Mouse (Mus musculus): Measurements from ENCODE around the gene Gnpat. TPM values are rescaled to one million over a fixed set of nuclear protein-coding genes. Genes with fewer than 3 reads are reported as not detected.

The Gnpat gene
- total RNA-seq, 1 experiment, result 102 TPM

- in situ Hi-C loops (cut with MboI; ENCODE audit: low sequenced_read_pairs in 2 of 2, unreplicated experiment in 2 of 2), result no loop called here
- Histone ChIP-seq H3K27ac (ENCODE audit: insufficient read depth, low read depth, low read length, poor library complexity, severe bottlenecking) (no peak overlapping the region), H3K4me1 (ENCODE audit: control insufficient read depth in 2 of 2, insufficient read depth in 2 of 2, low read length in 2 of 2, poor library complexity in 1 of 2) (no peaks in the 10 kb centered on the region), H3K9ac (ENCODE audit: insufficient read depth, low read depth, low read length, poor library complexity, severe bottlenecking) (no peak overlapping the region), H3K4me3 (ENCODE audit: insufficient read depth in 1 of 2, low read depth in 1 of 2, low read length in 2 of 2, poor library complexity in 1 of 2, severe bottlenecking in 1 of 2) (no peak overlapping the region), H3K9me3 (ENCODE audit: control insufficient read depth, insufficient read depth, low read depth, low read length) (no peaks in the 10 kb centered on the region), H3K36me3 (ENCODE audit: control insufficient read depth, insufficient read depth, low read length, poor library complexity, severe bottlenecking) (peaks cover 32% of the 10 kb centered on the region)
- DNase-seq (ENCODE audit: low read depth, low spot score), result no peak
- TF ChIP-seq ZC3H11A (IDR thresholded peaks at IDR 0.05; ENCODE audit: borderline replicate concordance, low read depth, low read length) (no peak), CHD2 (IDR thresholded peaks at IDR 0.05; ENCODE audit: low read depth, low read length) (no peak), ZNF384 (IDR thresholded peaks at IDR 0.05; ENCODE audit: low read depth, low read length) (no peak), MAFK (IDR thresholded peaks at IDR 0.05; ENCODE audit: insufficient read depth, low read depth, low read length) (no peak), HCFC1 (IDR thresholded peaks at IDR 0.05; ENCODE audit: borderline replicate concordance, insufficient read depth, low read length) (no peak)
Observed at GRCm38 (mm10) chr8:124905482-124905881, 42.6 kb downstream of the Gnpat start.

DNA sequence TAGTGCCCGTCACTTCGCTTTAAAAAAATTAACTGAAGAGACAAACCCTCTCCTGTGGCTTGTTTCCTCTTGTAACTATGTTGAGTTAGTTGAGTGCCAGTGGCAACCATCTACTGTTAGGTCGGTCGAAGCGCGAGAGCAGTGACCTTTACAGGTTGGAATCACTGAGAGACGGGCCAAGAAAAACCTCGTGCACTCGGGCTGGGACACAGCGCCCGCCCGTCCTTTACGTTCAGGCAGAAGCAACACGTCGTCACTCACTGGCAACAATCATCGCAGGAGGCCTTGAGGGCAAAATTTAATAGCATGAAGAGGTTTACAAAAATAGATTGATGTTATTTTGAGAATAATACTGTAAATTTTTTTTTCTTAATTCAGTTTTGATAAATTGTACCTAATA is 47.1 kb downstream of the Gnpat start:
- no peaks in the 10 kb centered on the region for H3K4me1 ChIP-seq (ENCODE audit: control insufficient read depth in 2 of 2, insufficient read depth in 2 of 2, low read length in 2 of 2, poor library complexity in 1 of 2)
- no peak overlapping the region for H3K9ac ChIP-seq (ENCODE audit: insufficient read depth, low read depth, low read length, poor library complexity, severe bottlenecking)
- H3K36me3 ChIP-seq (ENCODE audit: control insufficient read depth, insufficient read depth, low read length, poor library complexity, severe bottlenecking), result peaks cover 6% of the 10 kb centered on the region; the same call in 1 of the 2 replicates
- no peak overlapping the region for H3K4me3 ChIP-seq (ENCODE audit: insufficient read depth in 1 of 2, low read depth in 1 of 2, low read length in 2 of 2, poor library complexity in 1 of 2, severe bottlenecking in 1 of 2)
- H3K9me3 ChIP-seq (ENCODE audit: control insufficient read depth, insufficient read depth, low read depth, low read length), result no peaks in the 10 kb centered on the region
- in situ Hi-C loops (cut with MboI; ENCODE audit: low sequenced_read_pairs in 2 of 2, unreplicated experiment in 2 of 2), result no loop called here
- no peak for DNase-seq (ENCODE audit: low read depth, low spot score)
- TF ChIP-seq ZC3H11A (IDR thresholded peaks at IDR 0.05; ENCODE audit: borderline replicate concordance, low read depth, low read length) (no peak), CHD2 (IDR thresholded peaks at IDR 0.05; ENCODE audit: low read depth, low read length) (no peak), HCFC1 (IDR thresholded peaks at IDR 0.05; ENCODE audit: borderline replicate concordance, insufficient read depth, low read length) (no peak), MAFK (IDR thresholded peaks at IDR 0.05; ENCODE audit: insufficient read depth, low read depth, low read length) (no peak), ZNF384 (IDR thresholded peaks at IDR 0.05; ENCODE audit: low read depth, low read length) (no peak)
- H3K27ac ChIP-seq (ENCODE audit: insufficient read depth, low read depth, low read length, poor library complexity, severe bottlenecking), result no peak overlapping the region

- in situ Hi-C loops (cut with MboI; ENCODE audit: low sequenced_read_pairs in 2 of 2, unreplicated experiment in 2 of 2), result no loop called here
- TF ChIP-seq CHD2 (IDR thresholded peaks at IDR 0.05; ENCODE audit: low read depth, low read length) (no peak), MAFK (IDR thresholded peaks at IDR 0.05; ENCODE audit: insufficient read depth, low read depth, low read length) (no peak), HCFC1 (IDR thresholded peaks at IDR 0.05; ENCODE audit: borderline replicate concordance, insufficient read depth, low read length) (no peak), ZC3H11A (IDR thresholded peaks at IDR 0.05; ENCODE audit: borderline replicate concordance, low read depth, low read length) (no peak), ZNF384 (IDR thresholded peaks at IDR 0.05; ENCODE audit: low read depth, low read length) (no peak)
- no peak for DNase-seq (ENCODE audit: low read depth, low spot score)
- H3K4me1 ChIP-seq (ENCODE audit: control insufficient read depth in 2 of 2, insufficient read depth in 2 of 2, low read length in 2 of 2, poor library complexity in 1 of 2), result no peaks in the 10 kb centered on the region
- H3K9me3 ChIP-seq (ENCODE audit: control insufficient read depth, insufficient read depth, low read depth, low read length), result no peaks in the 10 kb centered on the region
- H3K9ac ChIP-seq (ENCODE audit: insufficient read depth, low read depth, low read length, poor library complexity, severe bottlenecking), result no peak overlapping the region
- no peak overlapping the region for H3K27ac ChIP-seq (ENCODE audit: insufficient read depth, low read depth, low read length, poor library complexity, severe bottlenecking)
- H3K4me3 ChIP-seq (ENCODE audit: insufficient read depth in 1 of 2, low read depth in 1 of 2, low read length in 2 of 2, poor library complexity in 1 of 2, severe bottlenecking in 1 of 2), result no peak overlapping the region
- H3K36me3 ChIP-seq (ENCODE audit: control insufficient read depth, insufficient read depth, low read length, poor library complexity, severe bottlenecking), result peaks cover 6% of the 10 kb centered on the region; the same call in 1 of the 2 replicates
Observed at GRCm38 (mm10) chr8:124910349-124910748, 47.5 kb downstream of the Gnpat start.

GRCm38 (mm10) chr8:124911938-124912872 is 49.4 kb downstream of the Gnpat start:
- no peak overlapping the region for H3K27ac ChIP-seq (ENCODE audit: insufficient read depth, low read depth, low read length, poor library complexity, severe bottlenecking)
- H3K4me1 ChIP-seq (ENCODE audit: control insufficient read depth in 2 of 2, insufficient read depth in 2 of 2, low read length in 2 of 2, poor library complexity in 1 of 2), result no peaks in the 10 kb centered on the region
- in situ Hi-C loops (cut with MboI; ENCODE audit: low sequenced_read_pairs in 2 of 2, unreplicated experiment in 2 of 2), result no loop called here
- no peak overlapping the region for H3K9ac ChIP-seq (ENCODE audit: insufficient read depth, low read depth, low read length, poor library complexity, severe bottlenecking)
- no peak overlapping the region for H3K4me3 ChIP-seq (ENCODE audit: insufficient read depth in 1 of 2, low read depth in 1 of 2, low read length in 2 of 2, poor library complexity in 1 of 2, severe bottlenecking in 1 of 2)
- TF ChIP-seq ZNF384 (IDR thresholded peaks at IDR 0.05; ENCODE audit: low read depth, low read length), result no peak
- TF ChIP-seq MAFK (IDR thresholded peaks at IDR 0.05; ENCODE audit: insufficient read depth, low read depth, low read length), result no peak
- no peak for DNase-seq (ENCODE audit: low read depth, low spot score)
- no peaks in the 10 kb centered on the region for H3K9me3 ChIP-seq (ENCODE audit: control insufficient read depth, insufficient read depth, low read depth, low read length)
- H3K36me3 ChIP-seq (ENCODE audit: control insufficient read depth, insufficient read depth, low read length, poor library complexity, severe bottlenecking), result peaks cover 6% of the 10 kb centered on the region; the same call in 1 of the 2 replicates
